Mouse (Mus musculus) neural tube, embryonic 11.5 days (tissue): ENCODE data around the gene Pef1. TPM values are rescaled to one million over a fixed set of nuclear protein-coding genes. Genes with fewer than 3 reads are reported as not detected.

Experiments
- ATAC-seq: fragments of 200-750 bp; cut with Nextera tagmentation; 2 replicates; pipeline ENCODE4 v1.8.0; 2017; ENCODE audit warnings: moderate number of reproducible peaks, mild to moderate bottlenecking, moderate TSS enrichment, moderate library complexity; ENCODE audit not compliant: insufficient read depth, low FRiP score, low TSS enrichment
- DNase-seq: peaks from one replicate; pipeline ENCODE4 v3.0.0-alpha.2; 2015; ENCODE audit warnings: low spot score
- H3K27ac ChIP-seq: fragments of 300-500 bp; sonication (generic); 2 replicates; pipeline ENCODE4 v1.5.1; 2014; ENCODE audit warnings: low read depth, mild to moderate bottlenecking, low read length
- H3K27me3 ChIP-seq: fragments of 300-500 bp; sonication (generic); 2 replicates; pipeline ENCODE4 v1.6.1; 2014; ENCODE audit warnings: mild to moderate bottlenecking, low read length, mixed read lengths; ENCODE audit not compliant: control insufficient read depth, insufficient read depth
- H3K36me3 ChIP-seq: fragments of 300-500 bp; sonication (generic); 2 replicates; pipeline ENCODE4 v1.6.1; 2014; ENCODE audit warnings: mild to moderate bottlenecking, low read length, moderate library complexity, mixed read lengths; ENCODE audit not compliant: control insufficient read depth, insufficient read depth
- H3K4me1 ChIP-seq: fragments of 300-500 bp; sonication (generic); 2 replicates; pipeline ENCODE4 v1.6.1; 2014; ENCODE audit warnings: low read length, mixed read lengths; ENCODE audit not compliant: control insufficient read depth, insufficient read depth
- H3K4me2 ChIP-seq: fragments of 300-500 bp; sonication (generic); 2 replicates; pipeline ENCODE4 v1.6.1; 2014; ENCODE audit warnings: low read depth, mild to moderate bottlenecking, moderate library complexity
- H3K4me3 ChIP-seq: fragments of 300-500 bp; sonication (generic); 2 replicates; pipeline ENCODE4 v1.5.1; 2014; ENCODE audit warnings: low read depth, low read length
- H3K9ac ChIP-seq: fragments of 300-500 bp; sonication (generic); 2 replicates; pipeline ENCODE4 v1.6.1; 2014; ENCODE audit warnings: mild to moderate bottlenecking, low read length
- H3K9me3 ChIP-seq: fragments of 300-500 bp; sonication (generic); 2 replicates; pipeline ENCODE4 v1.6.1; 2016; ENCODE audit warnings: low read length; ENCODE audit not compliant: control insufficient read depth
- WGBS: fragments of 180-500 bp; shearing (Covaris S2); extraction: QIAGEN DNeasy Blood & Tissue Kit; methylation state at CpG from one replicate; pipeline ENCODE4 v1.1.7; 2014; 5-methylcytosine and 5-hydroxymethylcytosine counted together
- polyA plus RNA-seq: library from polyadenylated mRNA; unstranded; fragments of >200 nt; fragmentation: Nextera tagmentation; extraction: Ambion mirVana; gene quantifications from 2 replicates; pipeline ENCODE4 v1.2.1, GENCODE M21; 2014

Pef1 gene
- polyA plus RNA-seq, 1 experiment from 2014 or later, result 75.0 TPM

DNA sequence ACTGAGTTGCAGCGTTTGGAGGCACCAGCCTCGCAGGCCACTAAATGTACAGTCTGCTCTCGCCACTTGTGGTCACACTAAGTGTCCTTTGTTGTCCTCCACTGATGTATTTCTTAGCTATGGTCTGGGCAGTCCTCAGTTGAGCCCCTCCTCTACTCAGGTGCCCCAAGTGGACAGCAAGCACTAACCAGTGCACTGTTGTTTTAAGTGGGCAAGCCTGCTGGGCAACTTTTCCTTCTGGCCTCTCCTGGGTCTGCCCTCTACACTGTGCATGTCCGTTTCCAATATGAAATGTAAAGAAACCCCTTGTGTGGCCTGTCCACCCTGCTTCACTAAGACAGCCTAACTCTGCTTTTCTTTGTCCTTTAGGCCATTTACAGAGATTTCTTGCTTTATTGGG is 21.8 kb downstream of the Pef1 start:
- Histone ChIP-seq H3K9ac (no peak overlapping the region), H3K4me2 (no peak overlapping the region), H3K27me3 (no peaks in the 10 kb centered on the region), H3K4me1 (no peaks in the 10 kb centered on the region), H3K4me3 (no peak overlapping the region), H3K9me3 (no peaks in the 10 kb centered on the region), H3K27ac (no peak overlapping the region), H3K36me3 (peaks cover 8% of the 10 kb centered on the region)
- DNase-seq (no peak), ATAC-seq (no peak)
- WGBS, result 83% methylated on average over 4 of the region's 4 CpGs

DNA sequence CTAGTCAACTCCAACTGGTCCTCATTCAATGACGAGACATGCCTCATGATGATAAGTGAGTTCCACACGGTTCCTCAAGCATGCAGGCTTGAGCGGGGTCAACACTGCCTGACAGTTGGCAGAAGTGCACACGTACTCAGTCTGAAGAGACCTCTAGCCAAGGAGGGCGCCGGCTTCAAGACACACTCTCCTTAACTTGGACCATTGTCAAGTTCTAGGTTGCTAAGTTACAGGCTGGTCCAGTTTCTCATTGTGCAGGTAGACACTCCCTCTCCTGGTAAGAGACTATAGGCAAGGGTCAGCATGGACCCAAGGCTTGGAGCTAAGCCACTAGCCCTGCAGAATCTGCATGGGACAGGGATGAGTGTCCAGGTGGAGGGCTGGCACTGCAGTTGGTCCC is 22.8 kb downstream of the Pef1 start:
- Histone ChIP-seq H3K4me3 (no peak overlapping the region), H3K27me3 (no peaks in the 10 kb centered on the region), H3K36me3 (peaks cover 8% of the 10 kb centered on the region), H3K4me2 (no peak overlapping the region), H3K9me3 (no peaks in the 10 kb centered on the region), H3K4me1 (no peaks in the 10 kb centered on the region), H3K9ac (no peak overlapping the region), H3K27ac (no peak overlapping the region)
- 93% methylated on average over 6 of the region's 6 CpGs for WGBS
- DNase-seq (no peak), ATAC-seq (no peak)

- Histone ChIP-seq H3K4me3 (no peak overlapping the region), H3K4me1 (no peaks in the 10 kb centered on the region), H3K27ac (no peak overlapping the region), H3K27me3 (no peaks in the 10 kb centered on the region), H3K4me2 (no peak overlapping the region), H3K9me3 (no peaks in the 10 kb centered on the region), H3K9ac (no peak overlapping the region), H3K36me3 (peaks cover 8% of the 10 kb centered on the region)
- DNase-seq (no peak), ATAC-seq (no peak)
- WGBS, result 57% methylated on average over 5 of the region's 5 CpGs
Observed at GRCm38 (mm10) chr4:130125935-130126334, 23.6 kb downstream of the Pef1 start.

- Histone ChIP-seq H3K4me3 (no peak overlapping the region), H3K27ac (no peak overlapping the region), H3K36me3 (peaks cover 8% of the 10 kb centered on the region), H3K4me2 (no peak overlapping the region), H3K9me3 (no peaks in the 10 kb centered on the region), H3K4me1 (no peaks in the 10 kb centered on the region), H3K27me3 (no peaks in the 10 kb centered on the region), H3K9ac (no peak overlapping the region)
- DNase-seq, result no peak
- 85% methylated on average over 5 of the region's 5 CpGs for WGBS
- no peak for ATAC-seq
Observed at GRCm38 (mm10) chr4:130128907-130129306, 26.5 kb downstream of the Pef1 start.

- H3K4me3 ChIP-seq, result no peak overlapping the region
- no peaks in the 10 kb centered on the region for H3K9me3 ChIP-seq
- 80% methylated on average over 10 of the region's 10 CpGs for WGBS
- no peaks in the 10 kb centered on the region for H3K27me3 ChIP-seq
- H3K4me2 ChIP-seq, result no peak overlapping the region
- no peak overlapping the region for H3K9ac ChIP-seq
- DNase-seq (no peak), ATAC-seq (no peak)
- H3K36me3 ChIP-seq, result peaks cover 6% of the 10 kb centered on the region
- no peak overlapping the region for H3K27ac ChIP-seq
- no peaks in the 10 kb centered on the region for H3K4me1 ChIP-seq
Observed at GRCm38 (mm10) chr4:130130082-130130481, 27.7 kb downstream of the Pef1 start.

GRCm38 (mm10) chr4:130130641-130131350 is 28.4 kb downstream of the Pef1 start:
- H3K36me3 ChIP-seq, result peaks cover 2% of the 10 kb centered on the region
- no peaks in the 10 kb centered on the region for H3K27me3 ChIP-seq
- no peak for ATAC-seq
- H3K9ac ChIP-seq, result no peak overlapping the region
- WGBS, result 60% methylated on average over 13 of the region's 13 CpGs
- H3K9me3 ChIP-seq, result no peaks in the 10 kb centered on the region
- H3K27ac ChIP-seq, result no peak overlapping the region
- H3K4me3 ChIP-seq, result no peak overlapping the region
- H3K4me1 ChIP-seq, result no peaks in the 10 kb centered on the region
- H3K4me2 ChIP-seq, result no peak overlapping the region
- no peak for DNase-seq

DNA sequence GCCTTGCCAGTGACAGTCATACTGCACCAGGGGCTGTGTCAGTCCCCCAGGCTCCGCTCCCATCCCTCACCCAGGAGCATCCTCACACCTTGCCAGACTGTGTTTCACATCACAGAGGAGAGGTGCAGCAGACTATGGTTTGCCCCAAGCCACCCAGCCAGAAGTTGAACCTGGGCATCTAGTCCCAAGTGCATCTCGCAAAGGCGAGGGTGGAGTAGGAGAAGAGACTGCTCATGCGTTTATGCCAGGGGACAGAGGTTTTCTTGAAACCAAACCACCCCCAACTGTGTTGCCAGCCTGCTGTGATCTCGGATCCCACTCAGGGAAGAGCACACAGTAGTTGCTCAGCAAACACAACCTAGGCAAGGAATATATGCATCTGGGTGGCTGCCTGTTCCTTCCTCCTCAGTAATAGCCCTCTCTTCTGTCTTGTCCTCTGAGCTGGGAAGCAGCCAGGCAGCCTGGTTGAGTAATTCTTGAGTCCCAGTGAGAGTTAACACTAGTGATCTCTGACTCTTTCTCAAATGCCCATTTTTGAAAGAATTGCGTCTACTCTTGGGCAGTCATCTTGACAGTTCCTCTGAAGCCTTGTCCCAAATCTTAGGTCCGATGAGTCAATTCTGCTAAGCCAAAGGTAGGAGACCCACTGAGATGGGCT is 29.2 kb downstream of the Pef1 start:
- Histone ChIP-seq H3K27me3 (0 out of 2 replicates have a peak, but pooled peaks cover 2% of the 10 kb centered on the region), H3K4me3 (no peak overlapping the region), H3K4me2 (no peak overlapping the region), H3K9ac (no peak overlapping the region), H3K36me3 (peaks cover 2% of the 10 kb centered on the region), H3K4me1 (no peaks in the 10 kb centered on the region), H3K9me3 (no peaks in the 10 kb centered on the region), H3K27ac (no peak overlapping the region)
- ATAC-seq (no peak), DNase-seq (no peak)
- 87% methylated on average over 7 of the region's 7 CpGs for WGBS

DNA sequence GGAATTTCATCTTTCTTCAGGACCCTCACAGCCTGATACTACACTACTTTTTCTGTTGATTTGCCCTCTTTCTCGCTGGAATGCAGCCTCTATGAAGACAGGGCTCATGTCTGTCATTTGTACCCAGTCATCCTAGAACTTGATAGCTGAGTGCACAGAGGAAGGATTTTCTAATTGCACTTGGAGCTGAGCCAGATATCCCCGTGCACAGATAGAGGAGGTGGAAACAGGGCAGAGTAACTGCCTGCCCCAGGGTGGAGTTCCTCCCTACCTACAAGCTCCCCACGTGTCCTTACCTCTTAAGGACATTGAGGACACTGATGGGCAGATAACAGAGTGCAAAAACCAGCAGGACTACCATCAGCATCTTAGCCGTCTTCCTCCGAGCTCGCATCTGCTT is 31.0 kb downstream of the Pef1 start:
- no peak for DNase-seq
- no peak overlapping the region for H3K27ac ChIP-seq

More for the DNA sequence above, 31.0 kb downstream of the Pef1 start:
- Histone ChIP-seq H3K9ac (no peak overlapping the region), H3K4me1 (no peaks in the 10 kb centered on the region), H3K4me3 (no peak overlapping the region), H3K9me3 (no peaks in the 10 kb centered on the region), H3K4me2 (no peak overlapping the region), H3K36me3 (no peaks in the 10 kb centered on the region), H3K27me3 (peaks cover 11% of the 10 kb centered on the region; the same call in 1 of the 2 replicates)
- 64% methylated on average over 6 of the region's 6 CpGs for WGBS
- no peak for ATAC-seq
